Mouse (Mus musculus) hindbrain, embryonic 15.5 days (tissue): Measurements from ENCODE around the gene Slc39a3. TPM values are rescaled to one million over a fixed set of nuclear protein-coding genes. Genes with fewer than 3 reads are reported as not detected.
"Not testable (repeated sequence)": the region's sequence is repeated elsewhere in the genome, so short reads cannot be mapped to it uniquely, and the experiment has no call there.

Experiments used
- ATAC-seq: fragments of 200-750 bp; cut with Nextera tagmentation; 2 replicates; pipeline ENCODE4 v1.8.0; 2017; ENCODE audit warnings: low read depth, moderate number of reproducible peaks, moderate TSS enrichment; ENCODE audit not compliant: low FRiP score
- H3K27ac ChIP-seq: fragments of 300-500 bp; sonication (generic); replicated peaks from 2 replicates; pipeline ENCODE4 v1.5.1; 2015; ENCODE audit warnings: mild to moderate bottlenecking, inconsistent platforms
- H3K27me3 ChIP-seq: fragments of 300-500 bp; sonication (generic); 2 replicates; pipeline ENCODE4 v1.6.1; 2015; ENCODE audit warnings: control low read depth, inconsistent platforms
- H3K36me3 ChIP-seq: fragments of 300-500 bp; sonication (generic); 2 replicates; pipeline ENCODE4 v1.6.1; 2015; ENCODE audit warnings: control low read depth, inconsistent platforms
- H3K4me1 ChIP-seq: fragments of 300-500 bp; sonication (generic); replicated peaks from 2 replicates; pipeline ENCODE4 v1.6.1; 2015; ENCODE audit warnings: control low read depth, inconsistent platforms
- H3K4me2 ChIP-seq: fragments of 300-500 bp; sonication (generic); 2 replicates; pipeline ENCODE4 v1.6.1; 2015; ENCODE audit warnings: moderate library complexity, mild to moderate bottlenecking, inconsistent platforms
- H3K4me3 ChIP-seq: fragments of 300-500 bp; sonication (generic); 2 replicates; pipeline ENCODE4 v1.5.1; 2015; ENCODE audit warnings: mild to moderate bottlenecking, inconsistent platforms
- H3K9ac ChIP-seq: fragments of 300-500 bp; sonication (generic); 2 replicates; pipeline ENCODE4 v1.6.1; 2015; ENCODE audit warnings: inconsistent platforms
- H3K9me3 ChIP-seq: fragments of 300-500 bp; sonication (generic); 2 replicates; pipeline ENCODE4 v1.6.1; 2016; ENCODE audit warnings: control low read depth, inconsistent platforms
- WGBS: fragments of 180-500 bp; shearing (Covaris S2); methylation state at CpG from one replicate; pipeline ENCODE4 v1.1.7; 2015; 5-methylcytosine and 5-hydroxymethylcytosine counted together
- polyA plus RNA-seq: library from polyadenylated mRNA; unstranded; fragments of >200 nt; fragmentation: Nextera tagmentation; extraction: Ambion mirVana; gene quantifications from 2 replicates; pipeline ENCODE4 v1.2.1, GENCODE M21; 2015

Slc39a3 gene
- polyA plus RNA-seq, 1 experiment from 2014 or later = 53.0 TPM

DNA sequence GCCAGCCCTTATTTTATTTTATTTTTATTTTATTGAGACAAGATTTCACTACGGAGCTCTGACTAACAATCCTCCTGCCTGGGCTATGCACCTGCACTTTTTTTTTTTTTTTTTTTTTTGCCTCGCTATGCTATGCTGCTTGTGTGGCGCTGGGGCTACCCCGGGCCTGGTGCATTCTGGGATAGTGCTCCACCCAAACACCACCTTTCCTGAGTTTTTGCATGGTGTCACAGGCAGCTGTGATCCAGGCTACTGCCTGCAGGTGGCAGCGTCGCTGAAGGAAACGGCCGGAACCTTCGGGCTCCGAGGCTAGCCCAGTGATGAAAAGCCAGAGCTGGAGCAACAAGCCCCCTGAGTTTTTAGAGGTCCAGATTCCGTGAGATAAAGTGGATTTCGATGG is 38.4 kb downstream of the Slc39a3 start:
- no peaks in the 10 kb centered on the region for H3K36me3 ChIP-seq
- no peak overlapping the region for H3K9ac ChIP-seq
- WGBS = 15% methylated on average over 12 of the region's 12 CpGs
- no peak overlapping the region for H3K4me3 ChIP-seq
- H3K27me3 ChIP-seq = 0 out of 2 replicates have a peak, but pooled peaks cover 1% of the 10 kb centered on the region
- H3K4me1 ChIP-seq = peaks cover 26% of the 10 kb centered on the region
- no peaks in the 10 kb centered on the region for H3K9me3 ChIP-seq
- no peak overlapping the region for H3K4me2 ChIP-seq
- no peak overlapping the region for H3K27ac ChIP-seq
- no peak for ATAC-seq

DNA sequence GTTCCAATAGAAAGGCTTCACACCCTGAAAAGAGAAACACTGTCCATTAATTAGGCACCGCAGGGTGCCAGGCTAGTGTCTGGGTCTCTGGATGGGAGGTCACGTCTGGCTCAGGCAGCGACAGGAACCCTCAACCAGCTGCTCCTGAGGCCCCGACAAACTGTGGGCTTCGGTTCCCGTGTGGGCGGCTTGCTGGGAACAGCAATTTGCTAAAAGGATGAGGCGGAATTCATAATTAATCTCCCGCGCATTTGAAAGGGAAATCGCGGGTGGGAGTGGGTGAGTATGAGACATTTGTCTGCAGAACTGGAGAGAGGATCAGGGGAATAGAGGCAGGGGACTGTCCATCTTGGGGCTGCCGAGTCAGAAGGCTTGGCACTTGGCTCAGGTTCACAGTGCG is 39.2 kb downstream of the Slc39a3 start:
- Histone ChIP-seq H3K4me3 (no peak overlapping the region), H3K4me1 (peaks cover 31% of the 10 kb centered on the region), H3K4me2 (no peak overlapping the region), H3K27me3 (0 out of 2 replicates have a peak, but pooled peaks cover 3% of the 10 kb centered on the region), H3K9ac (no peak overlapping the region), H3K27ac (no peak overlapping the region), H3K36me3 (no peaks in the 10 kb centered on the region), H3K9me3 (no peaks in the 10 kb centered on the region)
- WGBS = 33% methylated on average over 14 of the region's 14 CpGs
- no peak for ATAC-seq

DNA sequence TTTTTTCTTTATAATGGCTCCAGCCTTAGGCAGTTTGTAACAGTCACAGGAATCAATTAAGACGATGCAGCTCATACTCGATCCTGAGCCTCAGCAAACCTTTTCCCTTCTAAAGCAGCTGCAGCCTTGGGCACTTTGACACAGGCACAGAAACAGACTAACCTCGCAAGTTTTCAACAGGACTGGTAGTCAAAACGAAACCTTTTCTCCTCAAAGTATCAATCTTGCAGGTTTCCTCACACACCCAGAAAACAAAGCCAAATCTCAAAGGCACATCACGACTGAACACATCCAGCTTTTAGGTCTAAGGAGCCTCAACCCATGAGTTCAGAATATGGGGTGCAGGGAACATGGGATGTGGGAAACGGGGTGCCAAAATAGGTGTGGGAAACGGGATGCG is 39.9 kb downstream of the Slc39a3 start:
- no peaks in the 10 kb centered on the region for H3K9me3 ChIP-seq
- no peak overlapping the region for H3K4me3 ChIP-seq
- H3K4me1 ChIP-seq = peaks cover 31% of the 10 kb centered on the region
- no peak overlapping the region for H3K9ac ChIP-seq
- H3K36me3 ChIP-seq = no peaks in the 10 kb centered on the region
- no peak for ATAC-seq
- 0 out of 2 replicates have a peak, but pooled peaks cover 3% of the 10 kb centered on the region for H3K27me3 ChIP-seq
- no peak overlapping the region for H3K4me2 ChIP-seq
- H3K27ac ChIP-seq = no peak overlapping the region
- WGBS = 84% methylated on average over 8 of the region's 8 CpGs

DNA sequence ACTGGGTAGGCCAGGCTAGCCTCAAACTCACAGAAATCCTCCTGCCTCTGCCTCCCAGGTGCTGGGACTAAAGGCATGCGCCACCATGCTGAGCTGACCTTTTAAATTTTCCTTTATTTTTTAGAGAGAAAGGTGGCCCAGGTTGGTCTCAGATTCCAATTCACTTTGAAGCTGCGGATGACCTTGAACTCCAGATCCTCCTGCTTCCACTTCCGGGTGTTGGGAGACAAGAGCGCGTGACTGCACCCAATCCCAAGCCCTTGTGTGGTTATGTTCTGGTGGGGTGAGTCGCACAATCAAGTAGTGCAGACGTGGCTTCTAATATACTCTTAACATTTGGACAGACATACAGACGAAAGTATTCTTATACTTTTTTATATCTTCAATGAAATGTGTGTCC is 40.7 kb downstream of the Slc39a3 start:
- WGBS = 96% methylated on average over 8 of the region's 8 CpGs
- H3K4me3 ChIP-seq = no peak overlapping the region
- H3K36me3 ChIP-seq = no peaks in the 10 kb centered on the region
- no peak for ATAC-seq
- H3K9ac ChIP-seq = no peak overlapping the region
- no peak overlapping the region for H3K4me2 ChIP-seq
- H3K27me3 ChIP-seq = 0 out of 2 replicates have a peak, but pooled peaks cover 3% of the 10 kb centered on the region
- H3K4me1 ChIP-seq = peaks cover 30% of the 10 kb centered on the region
- no peaks in the 10 kb centered on the region for H3K9me3 ChIP-seq
- H3K27ac ChIP-seq = no peak overlapping the region

DNA sequence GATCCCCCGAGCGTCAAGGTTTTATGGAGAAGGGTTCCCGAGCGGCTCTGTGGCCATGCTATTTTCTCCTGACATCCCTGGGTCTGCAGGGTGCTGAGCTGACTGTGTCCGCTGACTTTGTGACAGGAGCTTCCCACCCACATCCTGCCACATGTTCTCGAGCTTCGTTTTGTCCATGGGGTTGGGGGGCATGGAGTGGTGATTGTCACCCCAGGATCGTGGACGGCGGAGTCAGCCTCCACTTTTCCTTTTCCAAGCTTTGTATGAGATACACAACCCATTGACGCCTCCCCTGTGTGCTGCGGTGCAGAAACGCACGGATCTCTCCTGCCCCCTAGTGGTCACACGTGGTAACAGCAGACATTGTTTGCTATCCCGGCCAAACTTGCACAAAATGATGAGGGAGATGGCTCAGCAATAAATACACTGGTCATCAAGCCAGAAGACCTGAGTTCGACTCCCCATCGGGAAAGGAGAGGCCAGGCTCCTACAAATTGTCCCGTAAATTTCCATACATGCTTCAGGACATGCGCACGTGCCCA is 42.1 kb downstream of the Slc39a3 start:
- H3K4me3 ChIP-seq = no peak overlapping the region
- 11% methylated on average over 21 of the region's 21 CpGs for WGBS
- peak overlapping the region; percentile 41 for H3K4me2 ChIP-seq
- 0 out of 2 replicates have a peak, but pooled peaks cover 3% of the 10 kb centered on the region for H3K27me3 ChIP-seq
- no peak overlapping the region for H3K9ac ChIP-seq
- no peaks in the 10 kb centered on the region for H3K36me3 ChIP-seq
- peaks cover 18% of the 10 kb centered on the region for H3K4me1 ChIP-seq
- H3K9me3 ChIP-seq = no peaks in the 10 kb centered on the region
- ATAC-seq = peak; percentile 49; the same call in 1 of the 2 replicates
- no peak overlapping the region for H3K27ac ChIP-seq

DNA sequence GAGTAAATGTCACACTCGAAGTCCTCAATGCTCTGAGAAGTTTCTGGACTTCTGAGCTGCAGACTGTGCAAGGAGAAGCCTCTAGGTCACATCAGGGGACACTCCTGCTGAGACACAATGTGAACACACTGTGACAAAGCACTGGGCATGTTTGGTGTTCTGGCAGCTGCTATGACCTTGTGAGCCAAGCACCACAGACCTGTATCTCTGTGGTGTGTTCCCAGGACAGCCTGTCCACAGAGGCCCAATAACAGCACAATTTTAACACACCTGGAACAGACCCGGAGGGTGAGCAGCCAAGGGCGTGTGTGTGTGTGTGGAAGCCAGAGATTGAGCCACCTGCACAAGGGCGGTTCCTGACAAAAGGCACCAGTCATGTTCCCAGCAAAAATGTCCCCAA is 42.6 kb downstream of the Slc39a3 start:
- peaks cover 12% of the 10 kb centered on the region for H3K4me1 ChIP-seq
- no peaks in the 10 kb centered on the region for H3K36me3 ChIP-seq
- H3K4me3 ChIP-seq = no peak overlapping the region
- no peaks in the 10 kb centered on the region for H3K9me3 ChIP-seq
- peak overlapping the region; percentile 41; the same call in 1 of the 2 replicates for H3K4me2 ChIP-seq
- no peak overlapping the region for H3K27ac ChIP-seq
- WGBS = 52% methylated on average over 4 of the region's 4 CpGs
- ATAC-seq = no peak
- no peak overlapping the region for H3K9ac ChIP-seq
- H3K27me3 ChIP-seq = 0 out of 2 replicates have a peak, but pooled peaks cover 3% of the 10 kb centered on the region

DNA sequence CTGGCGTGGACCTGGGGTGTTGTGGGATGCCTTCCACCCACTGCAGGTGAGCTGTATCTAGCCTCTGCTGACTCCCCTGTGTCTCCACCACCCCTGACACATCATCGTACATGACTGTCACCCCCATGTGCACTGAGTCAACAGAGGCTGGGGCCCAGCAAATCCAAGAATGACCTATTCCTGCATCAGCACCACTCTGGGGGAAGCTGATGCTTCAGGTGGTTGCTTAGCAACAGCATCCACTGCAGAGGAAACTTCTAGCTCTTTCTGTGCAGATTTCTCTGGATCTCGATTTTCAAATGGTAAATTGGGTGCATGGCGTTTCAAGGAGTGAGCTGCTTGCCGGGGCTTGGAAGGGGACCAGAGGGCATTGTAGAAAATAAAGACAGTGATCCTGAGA is 44.0 kb downstream of the Slc39a3 start:
- WGBS = 48% methylated on average over 5 of the region's 5 CpGs
- Histone ChIP-seq H3K27me3 (0 out of 2 replicates have a peak, but pooled peaks cover 8% of the 10 kb centered on the region), H3K4me2 (no peak overlapping the region), H3K4me3 (no peak overlapping the region), H3K9ac (no peak overlapping the region), H3K9me3 (no peaks in the 10 kb centered on the region), H3K4me1 (peaks cover 10% of the 10 kb centered on the region; the same call in 1 of the 2 replicates), H3K27ac (no peak overlapping the region), H3K36me3 (no peaks in the 10 kb centered on the region)
- ATAC-seq = no peak

DNA sequence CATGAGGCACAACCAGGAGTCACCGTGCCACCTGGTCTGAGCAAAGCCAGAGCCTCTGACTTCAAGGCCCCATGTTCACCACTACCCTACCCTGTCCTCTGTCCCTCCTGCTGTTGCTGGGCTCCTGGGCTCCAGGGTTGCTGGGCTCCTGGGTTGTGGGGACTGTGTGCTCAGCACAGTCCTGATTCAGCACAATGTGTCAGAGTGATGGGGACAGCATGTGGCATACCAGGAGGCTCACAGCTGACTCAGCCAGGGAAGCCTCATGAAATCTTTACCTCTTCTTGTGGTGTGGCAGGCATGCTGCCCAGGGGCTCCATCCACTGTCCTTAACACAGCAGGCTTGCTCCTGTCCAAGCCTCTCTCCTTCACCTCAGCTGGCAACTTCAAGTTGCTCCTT is 45.3 kb downstream of the Slc39a3 start:
- Histone ChIP-seq H3K4me1 (peaks cover 7% of the 10 kb centered on the region; the same call in 1 of the 2 replicates), H3K27me3 (peaks cover 11% of the 10 kb centered on the region), H3K9ac (no peak overlapping the region), H3K4me3 (no peak overlapping the region), H3K4me2 (no peak overlapping the region), H3K27ac (no peak overlapping the region), H3K9me3 (no peaks in the 10 kb centered on the region), H3K36me3 (no peaks in the 10 kb centered on the region)
- WGBS = 87% methylated on average over 1 of the region's 1 CpGs
- ATAC-seq = no peak

DNA sequence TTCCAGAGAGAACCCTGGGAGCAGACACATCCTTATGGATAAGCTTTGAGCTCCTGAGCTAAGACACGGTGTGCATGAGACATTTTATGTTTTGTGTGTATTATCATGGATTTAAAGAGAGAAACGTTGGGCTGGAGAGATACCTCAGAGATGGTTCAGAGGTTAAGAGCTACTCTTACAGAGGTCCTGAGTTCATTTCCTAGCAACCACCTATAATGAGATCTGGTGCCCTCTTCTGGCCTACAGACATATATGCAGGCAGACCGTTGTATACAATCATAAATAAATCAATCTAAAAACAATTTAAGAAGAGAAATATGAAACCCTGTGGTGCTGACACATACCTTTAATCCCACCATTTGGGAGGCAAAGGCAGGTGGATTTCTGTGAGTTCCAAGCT is 46.2 kb downstream of the Slc39a3 start:
- whole genome bisulfite sequencing = 8% methylated on average over 3 of the region's 3 CpGs
- no peak for ATAC-seq

DNA sequence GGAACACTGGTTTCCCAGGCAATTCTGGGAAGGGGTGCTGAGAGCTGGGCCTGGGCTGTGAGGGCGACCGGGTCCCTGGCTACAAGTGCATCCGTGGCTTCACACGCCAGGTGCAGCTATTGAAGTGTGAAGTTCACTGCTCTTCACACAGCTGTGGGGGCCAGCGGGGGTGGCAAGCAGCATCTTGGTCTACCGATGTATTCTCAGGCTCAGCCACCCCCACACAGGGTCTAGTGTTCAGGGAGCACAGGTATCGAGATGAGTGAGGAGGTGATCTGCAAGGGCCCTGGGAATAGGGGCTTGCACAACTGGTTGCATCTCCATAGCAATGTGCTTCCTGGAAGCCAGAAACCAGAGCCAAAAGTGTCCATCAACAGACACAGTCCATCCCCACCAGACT is 46.8 kb downstream of the Slc39a3 start:
- Histone ChIP-seq H3K4me3 (no peak overlapping the region), H3K4me1 (peaks cover 13% of the 10 kb centered on the region), H3K27ac (no peak overlapping the region), H3K36me3 (no peaks in the 10 kb centered on the region), H3K9ac (no peak overlapping the region), H3K9me3 (no peaks in the 10 kb centered on the region), H3K27me3 (peaks cover 24% of the 10 kb centered on the region), H3K4me2 (no peak overlapping the region)
- ATAC-seq = no peak
- WGBS = 66% methylated on average over 7 of the region's 7 CpGs

More for the DNA sequence above, 46.2 kb downstream of the Slc39a3 start:
- no peak overlapping the region for H3K4me2 ChIP-seq
- peaks cover 7% of the 10 kb centered on the region; the same call in 1 of the 2 replicates for H3K4me1 ChIP-seq
- no peak overlapping the region for H3K27ac ChIP-seq
- H3K9me3 ChIP-seq = no peaks in the 10 kb centered on the region
- peaks cover 19% of the 10 kb centered on the region for H3K27me3 ChIP-seq
- no peak overlapping the region for H3K9ac ChIP-seq
- H3K36me3 ChIP-seq = no peaks in the 10 kb centered on the region
- H3K4me3 ChIP-seq = no peak overlapping the region

DNA sequence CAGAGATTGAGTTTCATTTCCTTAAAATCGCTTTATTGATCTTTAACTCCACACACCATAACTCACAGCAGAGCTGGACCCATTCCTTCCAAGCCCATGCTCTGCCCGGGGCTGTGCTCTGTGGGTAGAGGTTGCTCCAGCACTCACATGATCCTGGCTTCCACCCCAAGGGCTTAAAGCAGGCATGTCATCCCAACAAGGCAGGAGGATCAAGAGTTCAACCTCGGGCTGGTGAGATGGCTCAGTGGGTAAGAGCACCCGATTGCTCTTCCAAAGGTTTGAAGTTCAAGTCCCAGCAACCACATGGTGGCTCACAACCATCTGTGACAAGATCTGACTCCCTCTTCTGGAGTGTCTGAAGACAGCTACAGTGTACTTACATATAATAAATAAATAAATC is 47.4 kb downstream of the Slc39a3 start:
- H3K4me3 ChIP-seq, H3K9me3 ChIP-seq, ATAC-seq, H3K9ac ChIP-seq, H3K36me3 ChIP-seq, H3K4me2 ChIP-seq, H3K27ac ChIP-seq: not testable (repeated sequence)
- Histone ChIP-seq H3K27me3 (peaks cover 29% of the 10 kb centered on the region), H3K4me1 (peaks cover 15% of the 10 kb centered on the region)
- 57% methylated on average over 4 of the region's 4 CpGs for WGBS

DNA sequence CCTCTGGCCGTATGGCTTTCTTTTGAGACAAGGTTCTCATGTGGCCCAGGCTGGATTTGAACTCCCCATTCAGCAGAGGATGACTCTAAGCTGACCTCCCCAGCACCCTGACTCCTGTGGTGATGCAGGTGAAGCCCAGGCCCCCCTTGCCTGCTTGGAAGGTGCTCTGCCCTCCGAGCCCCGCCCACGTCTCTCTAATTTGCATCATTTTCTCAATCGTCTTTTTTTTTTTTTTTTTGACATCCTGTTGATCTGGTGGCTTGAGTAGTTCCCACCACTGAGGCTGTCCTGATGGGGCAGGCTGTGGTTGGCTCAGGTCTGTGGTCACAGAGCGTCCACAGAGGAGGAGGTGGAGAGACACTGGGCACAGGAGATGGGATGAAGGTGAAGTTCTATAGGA is 47.8 kb downstream of the Slc39a3 start:
- ATAC-seq = no peak
- H3K9me3 ChIP-seq = no peaks in the 10 kb centered on the region
- H3K4me3 ChIP-seq = no peak overlapping the region
- H3K27ac ChIP-seq = no peak overlapping the region
- H3K36me3 ChIP-seq = no peaks in the 10 kb centered on the region
- peaks cover 15% of the 10 kb centered on the region for H3K4me1 ChIP-seq
- 74% methylated on average over 6 of the region's 6 CpGs for WGBS
- no peak overlapping the region for H3K4me2 ChIP-seq
- peaks cover 32% of the 10 kb centered on the region for H3K27me3 ChIP-seq
- no peak overlapping the region for H3K9ac ChIP-seq
